Mouse (Mus musculus) C2C12 (cell line): ENCODE data around the gene Itprip.

Source experiments
- CEBPB ChIP-seq: IDR thresholded peaks from one replicate; pipeline ENCODE4 v1.6.1; 2011; ENCODE audit warnings: low read depth, mild to moderate bottlenecking, control low read depth, moderate library complexity
- CTCF ChIP-seq: IDR thresholded peaks from one replicate; pipeline ENCODE4 v1.5.1; 2011; ENCODE audit not compliant: control insufficient read depth, insufficient read depth, insufficient read length
- MAX ChIP-seq: IDR thresholded peaks from one replicate; pipeline ENCODE4 v1.6.1; 2011; ENCODE audit warnings: mild to moderate bottlenecking, control low read depth
- MYOD1 ChIP-seq: IDR thresholded peaks from one replicate; pipeline ENCODE4 v1.6.1; 2011; ENCODE audit warnings: low read depth; ENCODE audit not compliant: control insufficient read depth, insufficient read length
- USF1 ChIP-seq: IDR thresholded peaks from one replicate; pipeline ENCODE4 v1.6.1; 2011; ENCODE audit warnings: low read depth, mild to moderate bottlenecking, control low read depth, moderate library complexity

GRCm38 (mm10) chr19:47929043-47929442 is 9.9 kb upstream of the Itprip start:
- TF ChIP-seq CEBPB (no peak), CTCF (no peak), USF1 (no peak), MAX (no peak), MYOD1 (no peak)
